Mouse (Mus musculus) forebrain, embryonic 16.5 days (tissue): ENCODE data around the gene Pawr. TPM values are rescaled to one million over a fixed set of nuclear protein-coding genes. Genes with fewer than 3 reads are reported as not detected.
A peak's percentile ranks its signal among the peaks of the same experiment; 100 is the strongest.

Experiments used
- ATAC-seq: fragments of 200-750 bp; cut with Nextera tagmentation; 2 replicates; pipeline ENCODE4 v1.8.0; 2017; ENCODE audit warnings: mild to moderate bottlenecking, moderate library complexity
- H3K27ac ChIP-seq: fragments of 300-500 bp; sonication (generic); 2 replicates; pipeline ENCODE4 v1.5.1; 2014; ENCODE audit warnings: low read length, control low read depth
- H3K27me3 ChIP-seq: fragments of 300-500 bp; sonication (generic); replicated peaks from 2 replicates; pipeline ENCODE4 v1.6.1; 2014; ENCODE audit warnings: low read length; ENCODE audit not compliant: control insufficient read depth, insufficient read depth
- H3K36me3 ChIP-seq: fragments of 300-500 bp; sonication (generic); 2 replicates; pipeline ENCODE4 v1.6.1; 2014; ENCODE audit not compliant: control insufficient read depth, insufficient read depth
- H3K4me1 ChIP-seq: fragments of 300-500 bp; sonication (generic); replicated peaks from 2 replicates; pipeline ENCODE4 v1.6.1; 2014; ENCODE audit warnings: low read length; ENCODE audit not compliant: control insufficient read depth, insufficient read depth
- H3K4me2 ChIP-seq: fragments of 300-500 bp; sonication (generic); 2 replicates; pipeline ENCODE4 v1.6.1; 2014; ENCODE audit warnings: mild to moderate bottlenecking, low read length, control low read depth
- H3K4me3 ChIP-seq: fragments of 300-500 bp; sonication (generic); replicated peaks from 2 replicates; pipeline ENCODE4 v1.5.1; 2014; ENCODE audit warnings: mild to moderate bottlenecking, low read length, control low read depth
- H3K9ac ChIP-seq: fragments of 300-500 bp; sonication (generic); replicated peaks from 2 replicates; pipeline ENCODE4 v1.6.1; 2014; ENCODE audit warnings: low read depth, low read length, control low read depth
- H3K9me3 ChIP-seq: fragments of 300-500 bp; sonication (generic); 2 replicates; pipeline ENCODE4 v1.6.1; 2016; ENCODE audit warnings: low read length; ENCODE audit not compliant: control insufficient read depth
- WGBS: fragments of 180-500 bp; shearing (Covaris S2); extraction: QIAGEN DNeasy Blood & Tissue Kit; methylation state at CpG from one replicate; pipeline ENCODE4 v1.1.7; 2014; 5-methylcytosine and 5-hydroxymethylcytosine counted together
- polyA plus RNA-seq: library from polyadenylated mRNA; unstranded; fragments of >200 nt; fragmentation: Nextera tagmentation; extraction: Ambion mirVana; gene quantifications from 2 replicates; pipeline ENCODE4 v1.2.1, GENCODE M21; 2015

The Pawr gene
- polyA plus RNA-seq, 1 experiment from 2014 or later, result 2.2 TPM

- Histone ChIP-seq H3K9ac (no peak overlapping the region), H3K4me3 (no peak overlapping the region), H3K4me2 (no peak overlapping the region), H3K27me3 (no peaks in the 10 kb centered on the region), H3K27ac (no peak overlapping the region), H3K36me3 (no peaks in the 10 kb centered on the region), H3K9me3 (no peaks in the 10 kb centered on the region), H3K4me1 (no peaks in the 10 kb centered on the region)
- WGBS, result 60% methylated on average over 11 of the region's 11 CpGs
- ATAC-seq, result no peak
These were observed 24.1 kb upstream of the Pawr start for GRCm38 (mm10) chr10:108307772-108308171.

- no peak overlapping the region for H3K4me3 ChIP-seq
- H3K36me3 ChIP-seq, result no peaks in the 10 kb centered on the region
- H3K27ac ChIP-seq, result no peak overlapping the region
- H3K9ac ChIP-seq, result no peak overlapping the region
- H3K4me1 ChIP-seq, result no peaks in the 10 kb centered on the region
- ATAC-seq, result no peak
- H3K4me2 ChIP-seq, result no peak overlapping the region
- no peaks in the 10 kb centered on the region for H3K9me3 ChIP-seq
- 92% methylated on average over 5 of the region's 5 CpGs for WGBS
- H3K27me3 ChIP-seq, result no peaks in the 10 kb centered on the region
These were observed 21.7 kb upstream of the Pawr start for GRCm38 (mm10) chr10:108310195-108310594.

- no peaks in the 10 kb centered on the region for H3K36me3 ChIP-seq
- no peak for ATAC-seq
These were observed 20.5 kb upstream of the Pawr start for GRCm38 (mm10) chr10:108311396-108311795.

GRCm38 (mm10) chr10:108313845-108314244 lies 18.1 kb upstream of the Pawr start:
- Histone ChIP-seq H3K9ac (no peak overlapping the region), H3K4me3 (no peak overlapping the region), H3K36me3 (no peaks in the 10 kb centered on the region), H3K9me3 (no peaks in the 10 kb centered on the region), H3K27ac (no peak overlapping the region), H3K4me2 (no peak overlapping the region), H3K4me1 (no peaks in the 10 kb centered on the region), H3K27me3 (no peaks in the 10 kb centered on the region)
- WGBS, result 64% methylated on average over 6 of the region's 6 CpGs
- ATAC-seq, result no peak

More at GRCm38 (mm10) chr10:108311396-108311795, 20.5 kb upstream of the Pawr start:
- no peaks in the 10 kb centered on the region for H3K27me3 ChIP-seq
- no peak overlapping the region for H3K4me3 ChIP-seq
- H3K4me1 ChIP-seq, result no peaks in the 10 kb centered on the region
- WGBS, result 95% methylated on average over 3 of the region's 3 CpGs
- H3K9me3 ChIP-seq, result no peaks in the 10 kb centered on the region
- no peak overlapping the region for H3K4me2 ChIP-seq
- no peak overlapping the region for H3K27ac ChIP-seq
- H3K9ac ChIP-seq, result no peak overlapping the region

- no peaks in the 10 kb centered on the region for H3K9me3 ChIP-seq
- H3K4me3 ChIP-seq, result no peak overlapping the region
- WGBS, result 88% methylated on average over 8 of the region's 8 CpGs
- no peaks in the 10 kb centered on the region for H3K27me3 ChIP-seq
- H3K27ac ChIP-seq, result no peak overlapping the region
- H3K4me1 ChIP-seq, result no peaks in the 10 kb centered on the region
- H3K36me3 ChIP-seq, result no peaks in the 10 kb centered on the region
- no peak overlapping the region for H3K4me2 ChIP-seq
- no peak for ATAC-seq
- no peak overlapping the region for H3K9ac ChIP-seq
These were observed 17.5 kb upstream of the Pawr start for GRCm38 (mm10) chr10:108314396-108314795.

GRCm38 (mm10) chr10:108315236-108315635 lies 16.7 kb upstream of the Pawr start:
- H3K27ac ChIP-seq, result no peak overlapping the region
- no peak overlapping the region for H3K9ac ChIP-seq
- no peak for ATAC-seq
- H3K4me2 ChIP-seq, result no peak overlapping the region
- 96% methylated on average over 7 of the region's 7 CpGs for WGBS
- no peaks in the 10 kb centered on the region for H3K27me3 ChIP-seq
- H3K4me1 ChIP-seq, result no peaks in the 10 kb centered on the region
- H3K4me3 ChIP-seq, result no peak overlapping the region
- no peaks in the 10 kb centered on the region for H3K9me3 ChIP-seq
- no peaks in the 10 kb centered on the region for H3K36me3 ChIP-seq

GRCm38 (mm10) chr10:108328356-108328755 lies 3.6 kb upstream of the Pawr start:
- H3K27ac ChIP-seq, result no peak overlapping the region
- no peaks in the 10 kb centered on the region for H3K9me3 ChIP-seq
- H3K36me3 ChIP-seq, result no peaks in the 10 kb centered on the region
- no peak overlapping the region for H3K9ac ChIP-seq
- peaks cover 15% of the 10 kb centered on the region for H3K4me1 ChIP-seq
- no peak overlapping the region for H3K4me2 ChIP-seq
- no peak for ATAC-seq
- H3K27me3 ChIP-seq, result peaks cover 15% of the 10 kb centered on the region
- no peak overlapping the region for H3K4me3 ChIP-seq
- WGBS, result 95% methylated on average over 7 of the region's 7 CpGs

GRCm38 (mm10) chr10:108328983-108329382 lies 2.9 kb upstream of the Pawr start:
- 88% methylated on average over 12 of the region's 12 CpGs for WGBS
- Histone ChIP-seq H3K4me3 (no peak overlapping the region), H3K9ac (no peak overlapping the region), H3K4me2 (no peak overlapping the region), H3K27me3 (peaks cover 15% of the 10 kb centered on the region), H3K9me3 (no peaks in the 10 kb centered on the region), H3K4me1 (peaks cover 19% of the 10 kb centered on the region), H3K27ac (no peak overlapping the region), H3K36me3 (no peaks in the 10 kb centered on the region)
- ATAC-seq, result no peak

GRCm38 (mm10) chr10:108329771-108330170 lies 2.1 kb upstream of the Pawr start:
- Histone ChIP-seq H3K9me3 (no peaks in the 10 kb centered on the region), H3K4me2 (no peak overlapping the region), H3K36me3 (no peaks in the 10 kb centered on the region), H3K4me1 (peaks cover 19% of the 10 kb centered on the region), H3K27me3 (peaks cover 15% of the 10 kb centered on the region), H3K9ac (no peak overlapping the region), H3K27ac (no peak overlapping the region), H3K4me3 (no peak overlapping the region)
- WGBS, result 84% methylated on average over 5 of the region's 5 CpGs
- no peak for ATAC-seq

- Histone ChIP-seq H3K27me3 (peaks cover 15% of the 10 kb centered on the region), H3K4me2 (peak overlapping the region; percentile 99), H3K9me3 (no peaks in the 10 kb centered on the region), H3K4me1 (peaks cover 19% of the 10 kb centered on the region), H3K27ac (no peak overlapping the region), H3K36me3 (no peaks in the 10 kb centered on the region), H3K4me3 (no peak overlapping the region; the same call in 1 of the 2 replicates), H3K9ac (no peak overlapping the region)
- ATAC-seq, result no peak
- WGBS, result 9% methylated on average over 10 of the region's 10 CpGs
These were observed 957 bp upstream of the Pawr start for GRCm38 (mm10) chr10:108330964-108331363.
